Mouse (Mus musculus) cerebellum, adult 9-10 months (tissue): ENCODE results near the gene Adgre5.

Experiments
- DNase-seq: peaks from one replicate; pipeline ENCODE4 v3.0.0; 2022

Adgre5 gene

DNA sequence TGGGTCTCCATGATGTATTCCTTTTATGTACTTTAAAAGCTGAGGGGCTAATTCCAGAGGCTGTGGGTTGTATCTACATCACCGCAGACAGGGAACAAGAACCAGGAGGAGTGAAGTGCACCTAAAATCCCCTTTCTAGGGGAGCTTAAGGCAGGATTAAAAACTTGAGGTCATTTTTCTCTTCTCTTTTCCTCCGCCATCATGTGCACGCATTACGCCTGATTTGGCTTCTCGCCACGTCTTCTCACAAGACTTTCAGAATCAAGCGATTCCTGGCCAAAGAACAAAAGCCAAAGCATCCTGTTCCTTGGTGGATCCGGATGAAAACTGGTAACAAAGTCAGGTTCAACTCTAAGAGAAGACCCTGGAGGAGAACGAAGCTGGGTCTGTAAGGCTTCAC lies 8.1 kb upstream of the Adgre5 start:
- no peak for DNase-seq

DNA sequence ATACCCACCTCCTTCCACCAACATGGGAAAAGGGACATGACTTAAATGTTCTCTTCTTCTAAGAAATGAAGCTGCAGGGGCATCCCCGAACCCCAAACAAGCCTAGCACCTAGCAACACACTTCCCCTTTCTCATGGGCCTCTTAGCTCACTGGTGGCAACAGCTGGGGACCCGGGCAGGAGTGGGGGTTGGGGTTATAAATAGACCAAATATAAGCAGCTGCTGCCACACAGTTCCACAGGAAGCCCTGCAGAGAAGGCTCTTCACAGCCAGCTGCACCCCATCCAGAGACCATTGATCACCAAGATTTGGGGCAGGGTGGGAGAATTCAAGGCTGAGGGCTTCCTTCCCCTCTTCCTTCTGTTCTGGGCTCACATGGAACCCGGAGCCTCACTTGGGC lies 7.6 kb upstream of the Adgre5 start:
- DNase-seq, result no peak

- no peak for DNase-seq
These were observed 6.7 kb upstream of the Adgre5 start for GRCm38 (mm10) chr8:83747661-83748346.

- DNase-seq, result no peak
These were observed 2.9 kb upstream of the Adgre5 start for GRCm38 (mm10) chr8:83744070-83744469.

DNA sequence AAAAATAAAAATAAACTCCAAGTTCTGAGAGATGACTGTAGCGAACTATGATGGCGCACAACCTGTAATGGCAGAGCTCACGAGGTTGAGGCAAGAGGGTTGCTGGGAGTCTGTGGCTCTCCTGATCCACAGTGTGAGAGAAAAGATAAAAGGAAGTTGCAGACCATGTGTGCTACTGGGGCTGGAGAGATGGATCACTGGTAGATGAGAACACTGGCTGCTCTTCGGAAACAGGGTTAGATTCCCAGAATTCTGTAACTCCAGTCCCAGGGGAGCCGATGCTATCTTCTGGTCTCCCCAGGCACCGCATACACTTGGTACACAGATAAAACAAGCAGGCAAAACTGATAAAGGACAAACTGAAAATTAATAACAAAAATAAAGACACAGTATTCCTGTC lies 1.8 kb upstream of the Adgre5 start:
- no peak for DNase-seq

GRCm38 (mm10) chr8:83741849-83742655 lies 926 bp upstream of the Adgre5 start:
- no peak for DNase-seq

- no peak for DNase-seq
These were observed 545 bp downstream of the Adgre5 start for GRCm38 (mm10) chr8:83740586-83740975.

- no peak for DNase-seq
These were observed 1.2 kb downstream of the Adgre5 start for GRCm38 (mm10) chr8:83739711-83740468.

DNA sequence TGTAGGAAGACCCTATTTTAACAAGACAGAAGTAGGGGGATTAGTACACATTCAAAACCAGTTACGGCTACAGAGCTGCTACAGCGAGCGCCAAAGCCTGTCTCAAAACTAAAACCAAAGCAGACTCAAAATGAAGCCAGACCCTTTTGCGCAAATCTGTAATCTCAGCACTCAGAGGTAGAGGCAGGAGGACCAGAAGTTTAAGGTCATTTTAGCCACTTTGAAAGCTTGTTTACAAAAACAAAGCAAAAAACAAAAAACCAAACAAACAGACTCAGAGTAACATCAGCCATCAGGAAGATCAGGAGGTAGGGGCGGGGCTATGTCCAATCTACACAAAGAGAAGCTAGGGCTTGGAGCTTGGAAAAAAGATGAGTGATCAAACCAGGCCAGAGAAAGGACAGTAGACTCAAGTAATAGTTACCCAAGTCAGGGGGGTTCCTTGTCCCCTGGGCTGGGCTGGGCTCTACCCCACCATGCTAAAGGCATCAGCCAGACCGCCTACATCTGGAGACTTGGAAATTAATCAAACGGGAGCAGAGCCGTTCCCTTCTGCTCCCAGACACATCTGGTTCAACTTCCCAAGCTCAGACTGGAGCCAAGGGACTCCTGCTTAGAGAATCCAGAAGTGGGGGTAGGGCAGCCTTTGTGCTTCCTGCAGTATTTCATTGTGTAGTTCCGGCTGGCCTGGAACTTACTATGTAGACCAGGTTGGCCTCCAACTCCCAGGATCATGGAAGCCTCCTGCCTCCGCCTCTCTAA lies 2.0 kb downstream of the Adgre5 start:
- DNase-seq, result no peak

GRCm38 (mm10) chr8:83737852-83738562 lies 3.1 kb downstream of the Adgre5 start:
- no peak for DNase-seq

- DNase-seq, result no peak
These were observed 3.8 kb downstream of the Adgre5 start for GRCm38 (mm10) chr8:83737346-83737745.

- no peak for DNase-seq
These were observed 4.4 kb downstream of the Adgre5 start for GRCm38 (mm10) chr8:83736681-83737080.

- DNase-seq, result no peak
These were observed 8.2 kb downstream of the Adgre5 start for GRCm38 (mm10) chr8:83732919-83733318.

GRCm38 (mm10) chr8:83731906-83732305 lies 9.2 kb downstream of the Adgre5 start:
- no peak for DNase-seq

- DNase-seq, result no peak
These were observed 11.9 kb downstream of the Adgre5 start for GRCm38 (mm10) chr8:83729009-83729807.

- no peak for DNase-seq
These were observed 15.5 kb downstream of the Adgre5 start for GRCm38 (mm10) chr8:83725521-83726102.

GRCm38 (mm10) chr8:83724697-83725482 lies 16.2 kb downstream of the Adgre5 start:
- DNase-seq, result peak; percentile 79

GRCm38 (mm10) chr8:83723447-83724083 lies 17.6 kb downstream of the Adgre5 start:
- DNase-seq, result no peak

- no peak for DNase-seq
These were observed 18.5 kb downstream of the Adgre5 start for GRCm38 (mm10) chr8:83722631-83723030.
